Mouse (Mus musculus) C2C12 (cell line): ENCODE data around the gene Drd4.

Experiments
- CTCF ChIP-seq: IDR thresholded peaks from one replicate; pipeline ENCODE4 v1.5.1; 2011; ENCODE audit not compliant: control insufficient read depth, insufficient read depth, insufficient read length
- USF1 ChIP-seq: IDR thresholded peaks from one replicate; pipeline ENCODE4 v1.6.1; 2011; ENCODE audit warnings: low read depth, mild to moderate bottlenecking, control low read depth, moderate library complexity

DNA sequence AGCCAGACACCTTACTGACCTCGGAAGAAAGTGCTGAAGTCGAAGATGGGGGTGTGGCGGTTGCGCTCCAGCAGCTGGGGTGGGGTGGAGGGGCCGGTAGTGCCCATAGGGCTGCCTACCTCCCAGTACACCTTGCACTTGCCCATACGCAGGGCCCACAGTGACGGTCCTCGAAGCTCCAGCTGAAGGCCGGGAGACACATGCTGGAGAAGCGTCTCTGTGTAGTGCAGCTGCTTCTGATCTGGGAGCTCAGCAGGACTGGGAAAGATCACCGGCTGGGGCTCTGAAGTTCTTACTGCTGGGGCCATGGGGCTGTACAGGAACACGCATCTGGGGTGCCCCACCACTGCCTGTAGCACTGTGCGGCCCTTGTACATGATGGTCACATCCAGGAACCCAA lies 28.2 kb upstream of the Drd4 start:
- TF ChIP-seq CTCF (no peak), USF1 (no peak)
